Mouse (Mus musculus) neural tube, embryonic 14.5 days (tissue): ENCODE data around the gene Rsph1. TPM values are rescaled to one million over a fixed set of nuclear protein-coding genes. Genes with fewer than 3 reads are reported as not detected.

ENCODE experiments used
- ATAC-seq: fragments of 200-750 bp; cut with Nextera tagmentation; 2 replicates; pipeline ENCODE4 v1.8.0; 2017; ENCODE audit warnings: low read depth, mild to moderate bottlenecking, moderate TSS enrichment, moderate library complexity
- H3K27ac ChIP-seq: fragments of 300-500 bp; sonication (generic); 2 replicates; pipeline ENCODE4 v1.5.1; 2014; ENCODE audit warnings: low read depth, mild to moderate bottlenecking, control low read depth, low read length, moderate library complexity, mixed read lengths
- H3K27me3 ChIP-seq: fragments of 300-500 bp; sonication (generic); 2 replicates; pipeline ENCODE4 v1.6.1; 2014; ENCODE audit warnings: low read length; ENCODE audit not compliant: control insufficient read depth, insufficient read depth
- H3K36me3 ChIP-seq: fragments of 300-500 bp; sonication (generic); 2 replicates; pipeline ENCODE4 v1.6.1; 2014; ENCODE audit warnings: low read length, mixed read lengths; ENCODE audit not compliant: control insufficient read depth, insufficient read depth
- H3K4me1 ChIP-seq: fragments of 300-500 bp; sonication (generic); 2 replicates; pipeline ENCODE4 v1.6.1; 2014; ENCODE audit warnings: low read length; ENCODE audit not compliant: control insufficient read depth, insufficient read depth
- H3K4me2 ChIP-seq: fragments of 300-500 bp; sonication (generic); 2 replicates; pipeline ENCODE4 v1.6.1; 2014; ENCODE audit warnings: mild to moderate bottlenecking, low read depth, low read length, control low read depth
- H3K4me3 ChIP-seq: fragments of 300-500 bp; sonication (generic); 2 replicates; pipeline ENCODE4 v1.5.1; 2014; ENCODE audit warnings: low read depth, low read length, control low read depth, mixed read lengths
- H3K9ac ChIP-seq: fragments of 300-500 bp; sonication (generic); replicated peaks from 2 replicates; pipeline ENCODE4 v1.6.1; 2014; ENCODE audit warnings: low read depth, mild to moderate bottlenecking, control low read depth, low read length, mixed read lengths
- H3K9me3 ChIP-seq: fragments of 300-500 bp; sonication (generic); 2 replicates; pipeline ENCODE4 v1.6.1; 2016; ENCODE audit warnings: low read length; ENCODE audit not compliant: control insufficient read depth
- WGBS: fragments of 180-500 bp; shearing (Covaris S2); extraction: QIAGEN DNeasy Blood & Tissue Kit; methylation state at CpG from one replicate; pipeline ENCODE4 v1.1.7; 2014; 5-methylcytosine and 5-hydroxymethylcytosine counted together
- polyA plus RNA-seq: library from polyadenylated mRNA; unstranded; fragments of >200 nt; fragmentation: Nextera tagmentation; extraction: Ambion mirVana; gene quantifications from 2 replicates; pipeline ENCODE4 v1.2.1, GENCODE M21; 2014

The Rsph1 gene
- 2.0 and 3.3 TPM in 2 replicates for polyA plus RNA-seq

- Histone ChIP-seq H3K4me1 (no peaks in the 10 kb centered on the region), H3K27ac (no peak within 1 kb of the TSS), H3K9me3 (no peaks in the 10 kb centered on the region), H3K36me3 (no peaks in the 10 kb centered on the region), H3K4me3 (peak within 1 kb of the TSS; percentile 41), H3K4me2 (peak within 1 kb of the TSS; percentile 76), H3K9ac (no peak within 1 kb of the TSS; the same call in 1 of the 2 replicates), H3K27me3 (no peaks in the 10 kb centered on the region)
- 10% methylated on average over 43 of the region's 44 CpGs for WGBS
- peak; percentile 95 for ATAC-seq
Measured at GRCm38 (mm10) chr17:31276922-31277918, at the start of gene Rsph1. Gene Rsph1, minus strand, starts transcription at chr17:31277383.

- H3K27ac ChIP-seq: peak overlapping the region; percentile 10; the same call in 1 of the 2 replicates
- H3K27me3 ChIP-seq: no peaks in the 10 kb centered on the region
- H3K9ac ChIP-seq: no peak overlapping the region
- no peaks in the 10 kb centered on the region for H3K36me3 ChIP-seq
- ATAC-seq: 0 out of 2 replicates have a peak, but pooled peaks have one; percentile 13
- no peaks in the 10 kb centered on the region for H3K9me3 ChIP-seq
- 25% methylated on average over 9 of the region's 9 CpGs for WGBS
- H3K4me1 ChIP-seq: peaks cover 2% of the 10 kb centered on the region; the same call in 1 of the 2 replicates
- H3K4me2 ChIP-seq: no peak overlapping the region
- no peak overlapping the region for H3K4me3 ChIP-seq
Measured at GRCm38 (mm10) chr17:31326220-31326852, 49.2 kb upstream of the Rsph1 start.

- Histone ChIP-seq H3K27me3 (no peaks in the 10 kb centered on the region), H3K9ac (no peak overlapping the region)
- WGBS: 67% methylated on average over 13 of the region's 13 CpGs
Measured at GRCm38 (mm10) chr17:31325451-31326219, 48.5 kb upstream of the Rsph1 start.

GRCm38 (mm10) chr17:31324227-31324626, 47.0 kb upstream of the Rsph1 start:
- no peaks in the 10 kb centered on the region for H3K9me3 ChIP-seq
- ATAC-seq: no peak
- peaks cover 2% of the 10 kb centered on the region; the same call in 1 of the 2 replicates for H3K4me1 ChIP-seq
- H3K36me3 ChIP-seq: no peaks in the 10 kb centered on the region
- no peak overlapping the region for H3K4me2 ChIP-seq
- no peak overlapping the region for H3K4me3 ChIP-seq
- WGBS: 94% methylated on average over 8 of the region's 8 CpGs
- no peaks in the 10 kb centered on the region for H3K27me3 ChIP-seq
- no peak overlapping the region for H3K9ac ChIP-seq
- no peak overlapping the region for H3K27ac ChIP-seq

More at GRCm38 (mm10) chr17:31325451-31326219, 48.5 kb upstream of the Rsph1 start:
- H3K4me3 ChIP-seq: no peak overlapping the region
- H3K36me3 ChIP-seq: no peaks in the 10 kb centered on the region
- no peak; the same call in 1 of the 2 replicates for ATAC-seq
- no peak overlapping the region for H3K4me2 ChIP-seq
- peak overlapping the region; percentile 10; the same call in 1 of the 2 replicates for H3K27ac ChIP-seq
- peaks cover 2% of the 10 kb centered on the region; the same call in 1 of the 2 replicates for H3K4me1 ChIP-seq
- H3K9me3 ChIP-seq: no peaks in the 10 kb centered on the region

GRCm38 (mm10) chr17:31323379-31323778, 46.2 kb upstream of the Rsph1 start:
- 88% methylated on average over 4 of the region's 4 CpGs for WGBS
- no peak overlapping the region for H3K4me3 ChIP-seq
- no peak overlapping the region for H3K27ac ChIP-seq
- peaks cover 2% of the 10 kb centered on the region; the same call in 1 of the 2 replicates for H3K4me1 ChIP-seq
- H3K4me2 ChIP-seq: no peak overlapping the region
- H3K9ac ChIP-seq: no peak overlapping the region
- H3K36me3 ChIP-seq: no peaks in the 10 kb centered on the region
- no peak for ATAC-seq
- no peaks in the 10 kb centered on the region for H3K27me3 ChIP-seq
- H3K9me3 ChIP-seq: no peaks in the 10 kb centered on the region

GRCm38 (mm10) chr17:31322446-31322845, 45.3 kb upstream of the Rsph1 start:
- Histone ChIP-seq H3K27me3 (no peaks in the 10 kb centered on the region), H3K36me3 (no peaks in the 10 kb centered on the region), H3K9ac (no peak overlapping the region), H3K4me1 (peaks cover 2% of the 10 kb centered on the region; the same call in 1 of the 2 replicates), H3K4me2 (no peak overlapping the region), H3K27ac (no peak overlapping the region), H3K4me3 (no peak overlapping the region), H3K9me3 (no peaks in the 10 kb centered on the region)
- WGBS: 85% methylated on average over 4 of the region's 4 CpGs
- no peak for ATAC-seq

GRCm38 (mm10) chr17:31321425-31321824, 44.2 kb upstream of the Rsph1 start:
- H3K9ac ChIP-seq: no peak overlapping the region
- H3K4me2 ChIP-seq: no peak overlapping the region
- peaks cover under 1% of the 10 kb centered on the region; the same call in 1 of the 2 replicates for H3K4me1 ChIP-seq
- H3K27me3 ChIP-seq: no peaks in the 10 kb centered on the region
- WGBS: 73% methylated on average over 12 of the region's 12 CpGs
- H3K4me3 ChIP-seq: no peak overlapping the region
- no peak for ATAC-seq
- no peaks in the 10 kb centered on the region for H3K36me3 ChIP-seq
- no peaks in the 10 kb centered on the region for H3K9me3 ChIP-seq
- no peak overlapping the region for H3K27ac ChIP-seq

- no peak overlapping the region for H3K27ac ChIP-seq
- H3K4me2 ChIP-seq: no peak overlapping the region
- no peaks in the 10 kb centered on the region for H3K9me3 ChIP-seq
- no peaks in the 10 kb centered on the region for H3K36me3 ChIP-seq
- no peaks in the 10 kb centered on the region for H3K27me3 ChIP-seq
- no peak overlapping the region for H3K9ac ChIP-seq
- no peak for ATAC-seq
- 90% methylated on average over 19 of the region's 19 CpGs for WGBS
- H3K4me3 ChIP-seq: no peak overlapping the region
- H3K4me1 ChIP-seq: no peaks in the 10 kb centered on the region
Measured at GRCm38 (mm10) chr17:31318906-31319767, 42.0 kb upstream of the Rsph1 start.
